Mouse (Mus musculus) fibroblast of lung, adult 2 months (primary cell): ENCODE results near the gene Rsl1d1.
"Not testable (repeated sequence)": the region's sequence is repeated elsewhere in the genome, so short reads cannot be mapped to it uniquely, and the experiment has no call there.

Experiments
- DNase-seq: peaks from one replicate; pipeline ENCODE4 v3.0.0-alpha.2; 2011; ENCODE audit warnings: low read depth

Rsl1d1 gene

GRCm38 (mm10) chr16:11157721-11158120 lies 45.4 kb downstream of the Rsl1d1 start:
- not testable (repeated sequence) for DNase-seq

- no peak for DNase-seq
Measured at GRCm38 (mm10) chr16:11154500-11154899, 48.6 kb downstream of the Rsl1d1 start.

- not testable (repeated sequence) for DNase-seq
Measured at GRCm38 (mm10) chr16:11143706-11144483, 59.2 kb downstream of the Rsl1d1 start.
